Mouse (Mus musculus) intestine, embryonic 14.5 days (tissue): ENCODE data around the gene Cables2. TPM values are rescaled to one million over a fixed set of nuclear protein-coding genes. Genes with fewer than 3 reads are reported as not detected.

ENCODE experiments used
- ATAC-seq: fragments of 200-750 bp; cut with Nextera tagmentation; replicated peaks from 2 replicates; pipeline ENCODE4 v1.8.0; 2017; ENCODE audit warnings: low read depth, moderate number of reproducible peaks, moderate TSS enrichment, moderate library complexity; ENCODE audit not compliant: low FRiP score, low TSS enrichment
- DNase-seq: peaks from one replicate; pipeline ENCODE4 v3.0.0-alpha.2; 2018; ENCODE audit warnings: low spot score
- H3K27ac ChIP-seq: fragments of 300-500 bp; sonication (generic); 2 replicates; pipeline ENCODE4 v1.5.1; 2014; ENCODE audit warnings: low read depth, mild to moderate bottlenecking, control low read depth
- H3K27me3 ChIP-seq: fragments of 300-500 bp; sonication (generic); replicated peaks from 2 replicates; pipeline ENCODE4 v1.6.1; 2014; ENCODE audit warnings: low read length, control low read depth; ENCODE audit not compliant: control insufficient read depth, insufficient read depth
- H3K36me3 ChIP-seq: fragments of 300-500 bp; sonication (generic); 2 replicates; pipeline ENCODE4 v1.6.1; 2014; ENCODE audit warnings: low read length, control low read depth; ENCODE audit not compliant: control insufficient read depth, insufficient read depth
- H3K4me1 ChIP-seq: fragments of 300-500 bp; sonication (generic); replicated peaks from 2 replicates; pipeline ENCODE4 v1.6.1; 2014; ENCODE audit warnings: low read length, control low read depth, mixed read lengths; ENCODE audit not compliant: control insufficient read depth, insufficient read depth
- H3K4me2 ChIP-seq: fragments of 300-500 bp; sonication (generic); 2 replicates; pipeline ENCODE4 v1.6.1; 2014; ENCODE audit warnings: low read length
- H3K4me3 ChIP-seq: fragments of 300-500 bp; sonication (generic); 2 replicates; pipeline ENCODE4 v1.5.1; 2014; ENCODE audit warnings: low read depth, low read length, control low read depth, mixed read lengths
- H3K9ac ChIP-seq: fragments of 300-500 bp; sonication (generic); 2 replicates; pipeline ENCODE4 v1.6.1; 2014; ENCODE audit warnings: mild to moderate bottlenecking, low read length
- H3K9me3 ChIP-seq: fragments of 300-500 bp; sonication (generic); 2 replicates; pipeline ENCODE4 v1.6.1; 2016; ENCODE audit warnings: low read length, control low read depth; ENCODE audit not compliant: control insufficient read depth
- WGBS: fragments of 180-500 bp; shearing (Covaris S2); extraction: QIAGEN DNeasy Blood & Tissue Kit; methylation state at CpG from one replicate; pipeline ENCODE4 v1.1.7; 2014; 5-methylcytosine and 5-hydroxymethylcytosine counted together
- polyA plus RNA-seq: library from polyadenylated mRNA; unstranded; fragments of >200 nt; fragmentation: Nextera tagmentation; extraction: Ambion mirVana; gene quantifications from 2 replicates; pipeline ENCODE4 v1.2.1, GENCODE M21; 2014

The Cables2 gene
- polyA plus RNA-seq, 1 experiment from 2014 or later: 20.3 TPM

- H3K9ac ChIP-seq: no peak overlapping the region
Observed at GRCm38 (mm10) chr2:180230482-180230881, 42.8 kb downstream of the Cables2 start.

GRCm38 (mm10) chr2:180229129-180229528 is 44.2 kb downstream of the Cables2 start:
- no peak for DNase-seq
- Histone ChIP-seq H3K4me2 (no peak overlapping the region), H3K27me3 (0 out of 2 replicates have a peak, but pooled peaks cover 3% of the 10 kb centered on the region), H3K27ac (no peak overlapping the region), H3K4me1 (peaks cover 29% of the 10 kb centered on the region), H3K36me3 (no peaks in the 10 kb centered on the region), H3K9ac (no peak overlapping the region), H3K9me3 (no peaks in the 10 kb centered on the region), H3K4me3 (no peak overlapping the region)
- no peak for ATAC-seq
- WGBS: 77% methylated on average over 3 of the region's 3 CpGs

More at GRCm38 (mm10) chr2:180230482-180230881, 42.8 kb downstream of the Cables2 start:
- Histone ChIP-seq H3K27ac (no peak overlapping the region; the same call in 1 of the 2 replicates), H3K4me1 (peaks cover 39% of the 10 kb centered on the region), H3K36me3 (no peaks in the 10 kb centered on the region), H3K27me3 (no peaks in the 10 kb centered on the region), H3K4me2 (no peak overlapping the region), H3K9me3 (no peaks in the 10 kb centered on the region), H3K4me3 (no peak overlapping the region)
- no peak for ATAC-seq
- WGBS: 61% methylated on average over 4 of the region's 4 CpGs
- no peak for DNase-seq

- no peak for DNase-seq
- Histone ChIP-seq H3K27ac (no peak overlapping the region), H3K4me3 (no peak overlapping the region), H3K27me3 (0 out of 2 replicates have a peak, but pooled peaks cover 3% of the 10 kb centered on the region), H3K36me3 (no peaks in the 10 kb centered on the region), H3K9ac (no peak overlapping the region), H3K4me1 (peaks cover 31% of the 10 kb centered on the region), H3K9me3 (no peaks in the 10 kb centered on the region), H3K4me2 (no peak overlapping the region)
- 50% methylated on average over 7 of the region's 7 CpGs for WGBS
- ATAC-seq: no peak
Observed at GRCm38 (mm10) chr2:180228592-180228991, 44.7 kb downstream of the Cables2 start.

- DNase-seq (no peak), ATAC-seq (no peak)
- Histone ChIP-seq H3K4me3 (no peak overlapping the region), H3K9me3 (no peaks in the 10 kb centered on the region), H3K27me3 (0 out of 2 replicates have a peak, but pooled peaks cover 3% of the 10 kb centered on the region), H3K36me3 (no peaks in the 10 kb centered on the region), H3K9ac (no peak overlapping the region), H3K4me2 (peak overlapping the region; percentile 46), H3K4me1 (peaks cover 37% of the 10 kb centered on the region), H3K27ac (no peak overlapping the region)
- WGBS: 48% methylated on average over 6 of the region's 6 CpGs
Observed at GRCm38 (mm10) chr2:180228060-180228458, 45.2 kb downstream of the Cables2 start.

- Histone ChIP-seq H3K9me3 (no peaks in the 10 kb centered on the region), H3K27ac (peak overlapping the region; percentile 57; the same call in 1 of the 2 replicates), H3K27me3 (0 out of 2 replicates have a peak, but pooled peaks cover 3% of the 10 kb centered on the region), H3K9ac (no peak overlapping the region), H3K4me3 (peak overlapping the region; percentile 13; the same call in 1 of the 2 replicates), H3K36me3 (no peaks in the 10 kb centered on the region), H3K4me1 (peaks cover 43% of the 10 kb centered on the region), H3K4me2 (peak overlapping the region; percentile 46)
- no peak; the same call in 1 of the 2 replicates for ATAC-seq
- 1% methylated on average over 21 of the region's 21 CpGs for WGBS
- DNase-seq: peak; percentile 86
Observed at GRCm38 (mm10) chr2:180227262-180228059, 45.8 kb downstream of the Cables2 start.

GRCm38 (mm10) chr2:180225762-180226378 is 47.4 kb downstream of the Cables2 start, which contains the start of gene Lama5:
TSS of gene Lama5 (minus strand) at chr2:180225859.
- H3K36me3 ChIP-seq: no peaks in the 10 kb centered on the region
- ATAC-seq (peak; percentile 82), DNase-seq (no peak)
- H3K4me1 ChIP-seq: peaks cover 46% of the 10 kb centered on the region
- peak within 1 kb of the TSS; percentile 66 for H3K4me3 ChIP-seq
- peak within 1 kb of the TSS; percentile 62 for H3K27ac ChIP-seq
- 0 out of 2 replicates have a peak, but pooled peaks cover 3% of the 10 kb centered on the region for H3K27me3 ChIP-seq
- H3K9me3 ChIP-seq: no peaks in the 10 kb centered on the region
- 1% methylated on average over 37 of the region's 37 CpGs for WGBS
- peak within 1 kb of the TSS; percentile 96 for H3K4me2 ChIP-seq
- peak within 1 kb of the TSS; percentile 46 for H3K9ac ChIP-seq

- Histone ChIP-seq H3K4me2 (peak overlapping the region; percentile 96), H3K4me3 (peak overlapping the region; percentile 66), H3K27me3 (0 out of 2 replicates have a peak, but pooled peaks cover 3% of the 10 kb centered on the region), H3K9me3 (no peaks in the 10 kb centered on the region), H3K9ac (peak overlapping the region; percentile 46), H3K27ac (peak overlapping the region; percentile 62), H3K36me3 (no peaks in the 10 kb centered on the region), H3K4me1 (peaks cover 50% of the 10 kb centered on the region)
- WGBS: under 1% methylated on average over 47 of the region's 55 CpGs
- DNase-seq (peak; percentile 81), ATAC-seq (peak; percentile 49)
Observed at GRCm38 (mm10) chr2:180225044-180225761, 48.1 kb downstream of the Cables2 start.

- WGBS: 5% methylated on average over 11 of the region's 13 CpGs
- H3K36me3 ChIP-seq: no peaks in the 10 kb centered on the region
- H3K9me3 ChIP-seq: no peaks in the 10 kb centered on the region
- ATAC-seq (no peak), DNase-seq (no peak)
- peak overlapping the region; percentile 66 for H3K4me3 ChIP-seq
- peaks cover 55% of the 10 kb centered on the region for H3K4me1 ChIP-seq
- H3K4me2 ChIP-seq: peak overlapping the region; percentile 96
- 0 out of 2 replicates have a peak, but pooled peaks cover 3% of the 10 kb centered on the region for H3K27me3 ChIP-seq
- peak overlapping the region; percentile 62; the same call in 1 of the 2 replicates for H3K27ac ChIP-seq
- peak overlapping the region; percentile 46 for H3K9ac ChIP-seq
Observed at GRCm38 (mm10) chr2:180224647-180225043, 48.7 kb downstream of the Cables2 start.
